Mouse (Mus musculus) limb, embryonic 11.5 days (tissue): ENCODE data around the gene Kif5c. TPM values are rescaled to one million over a fixed set of nuclear protein-coding genes. Genes with fewer than 3 reads are reported as not detected.

Experiments
- polyA plus RNA-seq: library from polyadenylated mRNA; unstranded; fragments of >200 nt; fragmentation: Nextera tagmentation; extraction: Ambion mirVana; gene quantifications from 2 replicates; pipeline ENCODE4 v1.2.1, GENCODE M21; 2014

The Kif5c gene
- polyA plus RNA-seq, 1 experiment from 2014 or later, result 15.2 TPM

Other genes starting within 250 kb of the Kif5c start
- gene Epc2, start 167.8 kb upstream of the Kif5c start, polyA plus RNA-seq, result 11.9 and 12.7 TPM in 2 replicates
- 6.1 and 6.6 TPM in 2 replicates for gene Lypd6b, start 168.4 kb downstream of the Kif5c start, polyA plus RNA-seq